ENCODE assay signal across 10 mouse cellular contexts in genomic region chr4:136749851-136750577, GRCm38 (mm10).
DNase-seq lines count a peak whose midpoint lies in the region; ATAC-seq and TF ChIP-seq lines count a peak whose summit lies in the region.
"Had no signal": no experiment of that assay in that cellular context is flagged by ENCODE, and none has a peak within 500 bp of the region (broad histone marks: within the 10 kb centered on the region; RNA-seq: fewer than 3 reads in every experiment).

No protein-coding gene starts in this region.

- peak; percentile 67 for DNase-seq in embryo, embryonic 11 days
- DNase-seq in embryo, embryonic 9.5 days (ENCODE audit: extremely low spot score) = no peak
- DNase-seq in hindbrain, embryonic 11.5 days (ENCODE audit: low spot score) = peak; percentile 57
- DNase-seq in urinary bladder, postnatal 36 days (ENCODE audit: low spot score in 2 of 2) = no peak
- DNase-seq in cerebellum, adult 9-11 months = no peak
- DNase-seq: adrenal gland, adult 2 months had no signal

- H3K27me3 ChIP-seq in ES-Bruce4 (ENCODE audit: control insufficient read depth, insufficient read depth, low read length, poor library complexity, severe bottlenecking) = no peaks in the 10 kb centered on the region
- H3K27me3 ChIP-seq in hindbrain, embryonic 11.5 days (ENCODE audit: control insufficient read depth, insufficient read depth, low read length) = no peaks in the 10 kb centered on the region
- no peaks in the 10 kb centered on the region for H3K27me3 ChIP-seq in midbrain, embryonic 13.5 days
- H3K27me3 ChIP-seq: limb, embryonic 15.5 days had no signal

- peak overlapping the region; percentile 26; the same call in 1 of the 2 replicates for H3K27ac ChIP-seq in ES-Bruce4 (ENCODE audit: insufficient read depth, low read length)
- peak overlapping the region; percentile 99 for H3K27ac ChIP-seq in hindbrain, embryonic 11.5 days (ENCODE audit: low read depth, low read length)
- H3K27ac ChIP-seq in midbrain, embryonic 13.5 days = peak overlapping the region; percentile 100
- H3K27ac ChIP-seq: limb, embryonic 15.5 days had no signal

- H3K36me3 ChIP-seq in ES-Bruce4 (ENCODE audit: control insufficient read depth, insufficient read depth, low read length, poor library complexity, severe bottlenecking) = no peaks in the 10 kb centered on the region
- H3K36me3 ChIP-seq in hindbrain, embryonic 11.5 days (ENCODE audit: control insufficient read depth, insufficient read depth, low read length) = no peaks in the 10 kb centered on the region
- no peaks in the 10 kb centered on the region for H3K36me3 ChIP-seq in midbrain, embryonic 13.5 days
- H3K36me3 ChIP-seq: limb, embryonic 15.5 days had no signal

- peak; percentile 21; the same call in 1 of the 2 replicates for TF ChIP-seq EP300 in ES-Bruce4 (IDR thresholded peaks at IDR 0.05; ENCODE audit: insufficient read depth, low read depth, low read length)

- H3K9ac ChIP-seq in ES-Bruce4 (ENCODE audit: low read depth, poor library complexity, severe bottlenecking) = 0 out of 2 replicates have a peak overlapping the region, but pooled peaks have one; percentile 20
- peak overlapping the region; percentile 62 for H3K9ac ChIP-seq in hindbrain, embryonic 11.5 days (ENCODE audit: low read depth, low read length)
- peak overlapping the region; percentile 55 for H3K9ac ChIP-seq in midbrain, embryonic 13.5 days (replicated peaks)
- H3K9ac ChIP-seq: limb, embryonic 15.5 days had no signal

- no peak for TF ChIP-seq CTCF in ES-Bruce4 (IDR thresholded peaks at IDR 0.05; ENCODE audit: low read depth, low read length)

- H3K4me3 ChIP-seq in ES-Bruce4 (ENCODE audit: low read depth, low read length) = peak overlapping the region; percentile 6
- no peak overlapping the region for H3K4me3 ChIP-seq in hindbrain, embryonic 11.5 days (ENCODE audit: low read depth, low read length)
- no peak overlapping the region for H3K4me3 ChIP-seq in midbrain, embryonic 13.5 days (replicated peaks)
- H3K4me3 ChIP-seq: limb, embryonic 15.5 days had no signal

- H3K4me2 ChIP-seq in hindbrain, embryonic 11.5 days (replicated peaks; ENCODE audit: low read depth, low read length) = peak overlapping the region; percentile 25
- peak overlapping the region; percentile 14 for H3K4me2 ChIP-seq in midbrain, embryonic 13.5 days (replicated peaks)
- H3K4me2 ChIP-seq: limb, embryonic 15.5 days had no signal

- peak; percentile 62 for ATAC-seq in hindbrain, embryonic 11.5 days (ENCODE audit: low FRiP score)
- ATAC-seq in midbrain, embryonic 13.5 days = peak; percentile 72
- no peak for ATAC-seq in inflammation-experienced regulatory T-cells, adult 6 months

- WGBS in hindbrain, embryonic 11.5 days = 20% methylated on average over 19 of the region's 19 CpGs
- WGBS in midbrain, embryonic 13.5 days = 7% methylated on average over 19 of the region's 19 CpGs

- no peak for TF ChIP-seq POLR2A in ES-Bruce4 (IDR thresholded peaks at IDR 0.05; ENCODE audit: insufficient read depth, low read length)

- peaks cover 7% of the 10 kb centered on the region for H3K4me1 ChIP-seq in ES-Bruce4 (ENCODE audit: control insufficient read depth, insufficient read depth, low read length)
- peaks cover 57% of the 10 kb centered on the region for H3K4me1 ChIP-seq in hindbrain, embryonic 11.5 days (replicated peaks; ENCODE audit: control insufficient read depth, insufficient read depth, low read length)
- peaks cover 94% of the 10 kb centered on the region for H3K4me1 ChIP-seq in midbrain, embryonic 13.5 days (replicated peaks)

- no peaks in the 10 kb centered on the region for H3K9me3 ChIP-seq in ES-Bruce4 (replicated peaks; ENCODE audit: control insufficient read depth, insufficient read depth, low read length, poor library complexity, severe bottlenecking)
- no peaks in the 10 kb centered on the region for H3K9me3 ChIP-seq in hindbrain, embryonic 11.5 days (ENCODE audit: control insufficient read depth, low read length)
- no peaks in the 10 kb centered on the region for H3K9me3 ChIP-seq in midbrain, embryonic 13.5 days
- H3K9me3 ChIP-seq: limb, embryonic 15.5 days had no signal

Comparison
In these comparisons a context has a peak if more than half of its experiments do, and no peak if none do; other contexts are left out.
1. DNase-seq: peak in embryo, embryonic 11 days (single experiment) and hindbrain, embryonic 11.5 days (single experiment); none in embryo, embryonic 9.5 days (single experiment), urinary bladder, postnatal 36 days (0 of 2) and cerebellum, adult 9-11 months (single experiment).
2. H3K27ac ChIP-seq: peak in every context shown above with its lines; median percentile 100 in midbrain, embryonic 13.5 days; 99 in hindbrain, embryonic 11.5 days; 26 in ES-Bruce4.
3. Peak in every context shown above with its lines, with median percentiles within 50 percentile points of each other: H3K9ac ChIP-seq.